Mouse (Mus musculus): ENCODE data around the gene Rhot2.

DNA sequence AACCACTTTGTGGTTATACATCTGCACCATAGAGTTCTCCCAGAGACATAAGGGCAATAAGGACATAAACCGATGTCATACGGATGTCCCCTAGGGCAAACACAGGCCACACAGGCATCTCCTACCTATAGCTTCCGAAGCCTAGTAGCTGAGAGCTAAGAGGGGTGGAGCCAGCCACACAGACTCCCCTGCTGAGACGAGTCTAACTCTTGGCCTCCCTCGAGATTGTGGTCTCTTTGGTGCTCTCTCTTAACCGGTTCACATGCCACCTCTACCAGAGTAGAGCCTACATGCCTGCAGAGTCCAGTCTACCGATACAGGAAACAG is 22.8 kb upstream of the Rhot2 start:
- TF ChIP-seq CTCF (IDR thresholded peaks at IDR 0.05; ENCODE audit: low read depth) (no peak), EP300 (optimal IDR thresholded peaks at IDR 0.05) (no peak)
